Mouse (Mus musculus): ENCODE measurements around the gene Twsg1.

Twsg1 gene

GRCm38 (mm10) chr17:65885697-65886529, 65.1 kb downstream of the Twsg1 start, which contains the start of gene Ralbp1:
Gene Ralbp1 (minus strand): TSS chr17:65885798.
- peak; percentile 49 for DNase-seq (ENCODE audit: low spot score)

GRCm38 (mm10) chr17:65885398-65885696, 65.7 kb downstream of the Twsg1 start:
- no peak for DNase-seq (ENCODE audit: low spot score)

GRCm38 (mm10) chr17:65884691-65885397, 66.2 kb downstream of the Twsg1 start:
- peak; percentile 100 for DNase-seq (ENCODE audit: low spot score)

GRCm38 (mm10) chr17:65884061-65884669, 66.9 kb downstream of the Twsg1 start:
- no peak for DNase-seq (ENCODE audit: low spot score)

- DNase-seq (ENCODE audit: low spot score) = no peak
These were observed 74.0 kb downstream of the Twsg1 start for GRCm38 (mm10) chr17:65877026-65877425.

- no peak for DNase-seq (ENCODE audit: low spot score)
These were observed 77.2 kb downstream of the Twsg1 start for GRCm38 (mm10) chr17:65873834-65874233.

- DNase-seq (ENCODE audit: low spot score) = no peak
These were observed 77.9 kb downstream of the Twsg1 start for GRCm38 (mm10) chr17:65873156-65873555.

- DNase-seq (ENCODE audit: low spot score) = peak; percentile 65
These were observed 78.4 kb downstream of the Twsg1 start for GRCm38 (mm10) chr17:65872652-65873051.

- no peak for DNase-seq (ENCODE audit: low spot score)
These were observed 79.0 kb downstream of the Twsg1 start for GRCm38 (mm10) chr17:65872051-65872450.

All from lung, postnatal 25 days (tissue).